Mouse (Mus musculus) CD4-positive, CD25-positive, alpha-beta regulatory T cell, adult 2 months (primary cell): ENCODE results near the gene Cxcl10.

Experiments
- DNase-seq: peaks from one replicate; pipeline ENCODE4 v3.0.0-alpha.2; 2012; ENCODE audit warnings: low read depth, low spot score

The Cxcl10 gene

DNA sequence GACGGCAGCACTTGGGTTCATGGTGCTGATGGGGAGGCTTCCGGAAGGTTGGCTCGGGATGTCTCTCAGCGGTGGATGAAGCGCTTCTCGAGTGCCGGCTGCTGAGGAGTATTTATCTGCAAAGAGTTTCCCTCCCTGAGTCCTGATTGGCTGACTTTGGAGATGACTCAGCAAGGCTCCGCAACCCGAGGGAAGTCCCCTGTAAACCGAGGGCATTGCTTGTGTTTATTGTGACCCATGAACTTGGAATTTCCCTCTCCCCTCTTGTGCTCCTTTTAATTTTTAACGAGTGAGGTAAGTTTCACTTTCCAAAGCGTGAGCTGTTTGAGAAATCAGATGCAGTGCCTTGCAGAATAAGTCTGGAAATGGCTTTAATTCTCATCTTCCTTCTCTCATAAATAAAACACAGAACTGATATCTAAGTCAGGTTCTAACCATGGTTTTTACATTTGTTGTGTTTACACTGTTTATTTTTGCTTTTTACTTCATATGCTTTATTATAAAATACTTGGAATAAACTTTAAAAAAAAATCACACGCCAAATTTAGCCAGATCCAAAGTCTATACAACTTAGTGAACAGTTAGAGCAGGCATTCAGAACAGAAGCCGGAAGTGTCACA is at the start of gene Cxcl10:
Gene Cxcl10, minus strand, starts transcription at position 96 of the 620 bp plus-strand sequence.
- DNase-seq, result peak; percentile 86

DNA sequence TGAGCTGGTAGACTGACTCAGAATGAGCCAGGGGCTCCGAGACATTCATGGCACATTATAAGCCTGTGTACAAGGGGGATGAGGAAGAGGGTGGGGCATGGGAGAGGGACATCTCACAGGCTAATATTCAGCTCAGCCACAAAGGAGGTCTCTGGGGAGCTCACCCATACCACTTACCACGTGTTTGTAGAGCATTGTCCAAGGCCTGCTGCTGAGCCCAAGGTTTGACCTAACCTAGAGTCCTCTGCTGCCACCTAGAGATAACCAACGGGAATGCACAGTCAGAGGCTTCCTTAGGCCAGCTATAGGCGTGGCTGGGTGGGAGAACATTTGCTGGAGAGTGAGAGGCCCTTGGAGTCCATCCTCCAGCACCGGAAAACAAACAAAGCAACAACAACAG is 49.5 kb upstream of the Cxcl10 start:
- peak; percentile 82 for DNase-seq

DNA sequence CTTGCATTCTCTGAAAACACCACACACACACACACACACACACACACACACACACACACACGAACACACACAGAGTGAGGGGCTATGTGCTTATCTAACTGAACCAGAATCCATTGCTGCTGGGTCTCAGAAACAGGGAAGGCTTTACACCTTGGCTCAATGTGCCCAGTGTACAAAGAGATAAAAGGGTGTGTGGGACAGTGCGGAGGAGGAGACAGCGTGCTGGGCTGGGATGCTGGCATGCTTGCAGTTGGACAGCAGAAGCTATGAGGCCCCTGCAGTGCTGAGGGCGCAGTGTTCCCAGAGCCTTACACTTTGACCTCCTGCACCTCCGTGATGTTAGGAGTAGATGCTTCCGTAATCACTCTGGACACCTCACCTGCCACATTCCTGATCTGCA is 47.8 kb upstream of the Cxcl10 start:
- no peak for DNase-seq

DNA sequence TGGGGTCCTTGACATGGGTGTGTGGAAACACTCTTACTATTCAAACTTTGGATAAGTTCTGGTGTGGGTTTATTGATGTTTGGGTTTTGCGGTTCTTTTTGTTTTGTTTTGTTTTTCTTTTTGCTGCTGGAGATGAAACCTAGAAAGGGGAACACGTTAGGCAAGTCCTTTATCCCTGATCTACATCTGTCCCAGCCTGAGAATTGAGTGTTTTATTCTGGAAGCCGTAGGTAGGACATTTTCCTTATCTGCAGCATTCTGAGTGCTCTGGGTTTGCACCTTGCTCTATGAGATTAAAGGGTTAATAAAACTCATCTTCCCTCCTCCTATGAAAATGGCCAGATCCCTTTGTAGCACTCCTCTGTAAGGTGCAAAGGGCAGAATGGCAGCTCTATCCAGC is 47.1 kb upstream of the Cxcl10 start:
- no peak for DNase-seq

DNA sequence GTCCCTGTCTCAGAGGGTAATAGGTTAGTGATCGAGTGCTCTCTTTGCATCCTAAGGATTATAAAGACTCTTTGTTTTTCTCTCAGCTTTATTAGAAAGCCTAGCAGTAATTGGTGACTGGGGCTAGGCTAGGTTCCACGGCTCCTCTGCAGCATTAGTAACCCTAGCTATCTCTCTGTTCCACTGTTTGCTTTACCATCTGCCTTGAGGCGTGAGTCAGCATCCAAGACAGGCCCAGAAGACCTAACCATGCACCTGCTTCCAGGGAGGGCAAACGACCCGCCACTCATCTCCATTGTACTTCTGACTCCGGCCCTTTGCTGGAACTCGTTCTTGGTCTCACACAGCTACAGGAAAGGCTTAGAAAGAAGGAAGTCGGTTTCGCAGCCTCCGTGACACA is 45.2 kb upstream of the Cxcl10 start:
- DNase-seq, result no peak

DNA sequence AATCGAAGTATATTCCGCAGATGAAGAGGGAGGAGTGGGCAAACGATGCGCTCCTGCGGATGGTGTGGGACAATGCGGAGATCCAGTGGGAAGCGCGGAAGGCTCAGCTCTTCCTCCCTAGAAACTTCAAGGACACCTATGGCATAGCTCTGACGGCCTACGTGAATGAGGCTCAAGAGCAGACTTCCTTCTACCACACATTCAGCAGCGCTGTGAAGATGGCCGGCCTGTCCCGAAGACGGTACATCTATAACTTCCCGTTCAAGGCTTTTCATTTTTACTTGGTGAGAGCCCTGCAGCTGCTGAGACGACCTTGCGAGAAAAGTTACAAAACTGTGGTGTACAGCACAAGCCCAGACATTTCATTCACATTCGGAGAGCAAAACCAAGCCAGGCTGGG is 43.9 kb upstream of the Cxcl10 start:
- DNase-seq, result peak; percentile 23

DNA sequence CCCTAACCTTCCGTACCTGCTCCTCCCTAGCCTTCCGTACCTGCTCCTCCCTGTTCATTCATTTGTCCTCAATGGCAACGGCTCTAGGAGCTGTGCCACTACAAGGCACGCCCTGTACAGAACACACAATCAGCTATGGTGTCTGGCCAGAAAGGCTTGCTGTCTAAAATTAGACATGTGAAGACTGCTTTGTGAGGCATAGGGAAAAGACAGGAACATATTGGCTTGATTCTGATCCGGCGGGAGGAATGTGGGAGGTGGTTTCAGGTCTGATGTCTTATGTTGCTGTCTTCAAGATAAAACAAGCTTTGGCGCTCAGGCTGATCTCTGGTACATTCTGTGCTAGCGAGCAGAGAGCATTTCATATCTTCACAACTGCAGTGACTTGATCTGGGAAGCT is 41.9 kb upstream of the Cxcl10 start:
- DNase-seq, result no peak

DNA sequence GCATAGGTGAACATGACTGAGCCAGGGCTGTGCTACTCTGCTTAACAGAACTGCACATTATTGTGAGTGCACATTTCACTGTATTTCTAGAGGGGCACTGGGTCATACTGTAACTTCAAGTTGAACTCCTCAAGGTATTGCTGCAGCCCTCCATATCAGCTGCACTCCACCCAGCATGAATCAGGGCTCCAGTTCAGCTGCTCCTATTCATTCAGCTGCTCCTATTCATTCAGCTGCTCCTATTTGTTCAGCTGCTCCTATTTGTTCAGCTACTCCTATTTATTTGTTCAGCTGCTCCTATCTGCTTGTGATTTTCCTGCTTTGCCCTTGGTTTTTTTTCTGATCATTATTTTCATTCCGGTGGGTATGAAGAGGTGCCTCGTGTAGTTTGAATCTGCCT is 41.3 kb upstream of the Cxcl10 start:
- DNase-seq, result no peak

DNA sequence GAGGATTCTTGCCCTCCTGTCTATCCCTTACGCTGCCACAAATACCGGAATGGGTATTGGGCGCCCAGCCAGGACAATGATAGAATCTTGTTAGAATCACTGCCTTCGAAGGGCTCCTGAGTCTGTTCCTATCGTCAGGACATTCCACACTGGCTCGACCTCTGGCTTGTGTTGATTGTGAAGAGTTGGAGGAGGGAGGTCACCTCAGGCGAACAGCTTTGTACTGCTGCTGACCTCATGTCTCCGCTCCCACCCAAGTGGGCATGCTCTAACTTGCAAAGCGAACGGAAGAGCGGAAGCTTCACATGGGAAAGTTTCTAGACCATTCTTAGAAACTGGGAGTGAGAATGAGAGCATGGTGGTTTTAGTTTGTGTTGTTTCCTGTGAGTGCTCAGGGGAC is 38.7 kb upstream of the Cxcl10 start:
- no peak for DNase-seq

DNA sequence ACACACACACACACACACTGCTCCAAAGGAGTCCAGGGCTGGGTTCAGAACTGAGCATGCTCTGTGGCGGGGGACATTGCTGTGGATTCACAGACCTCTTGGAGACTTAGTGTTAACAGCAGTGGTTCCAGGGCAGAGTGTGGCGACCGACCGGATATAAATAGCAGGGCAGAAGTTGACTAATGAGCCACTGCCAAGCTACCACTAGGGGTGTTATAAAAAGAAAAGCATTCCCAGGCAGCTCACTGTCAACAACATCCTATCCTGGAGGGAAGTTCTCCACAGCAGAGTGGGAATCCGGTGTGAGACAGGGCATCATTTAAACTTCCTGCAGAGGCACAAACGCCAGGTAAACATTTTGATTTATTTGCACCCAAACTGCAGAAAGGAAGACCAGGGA is 38.0 kb upstream of the Cxcl10 start:
- no peak for DNase-seq

DNA sequence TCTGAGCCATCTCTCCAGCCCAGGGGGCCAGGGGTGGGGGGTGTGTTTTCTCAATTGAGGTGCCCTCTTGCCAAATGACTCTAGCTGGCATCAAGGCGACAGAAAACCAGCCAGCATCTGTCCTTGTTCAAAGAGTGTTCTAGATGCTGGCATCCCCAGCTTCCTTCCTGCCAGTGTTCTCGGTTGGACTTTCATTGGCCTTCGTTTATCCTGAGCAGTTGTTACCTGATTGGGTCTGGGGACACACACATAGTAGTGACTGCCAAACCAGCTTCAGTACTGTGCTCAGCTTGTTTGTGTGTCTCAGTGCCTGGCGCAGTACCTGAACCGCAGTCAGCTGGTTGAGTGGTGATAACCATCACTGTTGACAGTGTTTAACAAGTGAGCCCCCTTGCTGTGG is 37.4 kb upstream of the Cxcl10 start:
- no peak for DNase-seq

DNA sequence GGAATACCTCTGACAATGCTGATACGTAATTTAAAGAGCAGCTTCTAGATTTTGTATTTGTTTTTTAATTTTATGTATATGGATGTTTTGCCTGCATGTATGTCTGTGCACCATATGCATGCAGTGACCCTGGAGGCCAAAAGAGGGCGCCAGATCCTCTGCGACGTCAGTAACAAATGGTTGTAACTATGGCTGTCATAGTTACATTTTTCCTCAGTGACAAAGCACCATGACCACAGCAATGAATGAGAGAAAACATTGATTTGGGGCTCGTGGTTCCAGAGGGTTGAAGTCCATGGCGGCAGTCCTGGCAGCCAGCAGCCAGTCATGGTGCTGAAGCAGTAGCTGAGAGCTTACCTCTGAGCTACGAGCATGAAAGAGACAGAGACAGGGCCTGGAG is 36.2 kb upstream of the Cxcl10 start:
- DNase-seq, result peak; percentile 65

DNA sequence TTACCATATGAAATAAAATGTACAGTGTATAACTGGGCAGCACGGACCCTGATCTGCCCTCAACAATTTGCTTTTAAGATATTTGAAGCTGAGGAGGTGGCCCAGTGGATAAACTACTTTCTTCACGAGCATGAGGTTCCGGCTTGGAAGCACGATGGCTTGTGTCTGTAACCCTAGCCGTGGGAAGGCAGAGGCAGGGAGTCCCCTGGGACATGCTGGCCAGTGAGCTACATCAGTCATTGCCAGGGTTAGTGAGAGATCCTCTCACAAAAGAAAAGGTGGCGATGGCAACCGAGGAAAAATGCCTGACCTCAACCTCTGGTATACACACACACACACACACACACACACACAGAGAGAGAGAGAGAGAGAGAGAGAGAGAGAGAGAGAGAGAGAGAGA is 35.1 kb upstream of the Cxcl10 start:
- DNase-seq, result no peak

DNA sequence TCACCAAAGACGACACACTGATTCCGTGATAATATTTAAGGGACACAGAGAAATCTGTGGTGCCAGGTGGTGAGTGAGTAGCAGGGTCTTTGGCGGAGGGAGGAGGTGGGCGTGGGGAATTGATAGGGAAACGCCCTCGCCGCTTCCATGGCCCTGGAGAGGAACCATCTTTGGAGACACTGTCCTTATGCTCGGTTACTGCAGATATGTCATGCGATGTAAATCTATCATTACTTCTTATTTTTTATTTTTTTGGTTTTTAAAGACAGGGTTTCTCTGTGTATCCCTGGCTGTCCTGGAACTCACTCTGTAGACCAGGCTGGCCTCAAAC is 33.6 kb upstream of the Cxcl10 start:
- DNase-seq, result no peak

DNA sequence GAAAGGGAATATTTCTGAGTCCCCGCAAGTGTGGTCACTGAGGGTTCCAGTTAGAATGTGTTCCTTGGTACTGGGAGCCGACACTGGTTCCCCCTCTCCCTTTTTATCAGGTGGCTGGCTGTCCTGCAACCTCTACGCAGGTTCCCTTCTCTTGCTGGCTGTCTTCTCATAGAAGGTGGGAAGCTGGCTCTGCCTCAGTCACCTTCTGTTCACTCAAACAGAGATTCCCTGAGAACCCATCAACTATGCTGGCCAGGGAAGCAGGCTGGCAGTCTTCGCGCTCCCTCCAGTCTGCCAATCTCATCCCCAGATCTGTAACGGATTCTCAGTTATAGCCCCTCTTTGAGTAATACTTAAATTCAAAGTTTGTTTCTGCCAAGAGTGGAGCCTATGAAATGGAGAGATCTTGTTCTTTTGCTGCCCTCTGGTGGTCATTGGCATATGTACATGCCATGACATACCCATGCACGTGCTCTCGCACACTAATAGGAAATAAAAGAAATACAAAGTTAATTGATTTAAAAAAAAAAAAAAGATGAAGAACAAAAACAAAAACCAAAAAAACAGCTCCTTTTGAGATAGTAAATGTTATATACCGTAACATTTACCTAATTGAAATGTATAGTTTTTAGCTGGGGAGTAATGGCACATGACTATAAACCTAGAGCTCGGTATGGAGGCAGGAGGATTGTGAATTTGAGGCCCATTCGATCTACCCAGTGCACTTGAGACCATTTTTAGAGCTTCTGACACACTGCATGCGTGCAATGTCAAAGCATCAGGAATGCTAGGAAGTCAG is 33.1 kb upstream of the Cxcl10 start:
- peak; percentile 91 for DNase-seq

DNA sequence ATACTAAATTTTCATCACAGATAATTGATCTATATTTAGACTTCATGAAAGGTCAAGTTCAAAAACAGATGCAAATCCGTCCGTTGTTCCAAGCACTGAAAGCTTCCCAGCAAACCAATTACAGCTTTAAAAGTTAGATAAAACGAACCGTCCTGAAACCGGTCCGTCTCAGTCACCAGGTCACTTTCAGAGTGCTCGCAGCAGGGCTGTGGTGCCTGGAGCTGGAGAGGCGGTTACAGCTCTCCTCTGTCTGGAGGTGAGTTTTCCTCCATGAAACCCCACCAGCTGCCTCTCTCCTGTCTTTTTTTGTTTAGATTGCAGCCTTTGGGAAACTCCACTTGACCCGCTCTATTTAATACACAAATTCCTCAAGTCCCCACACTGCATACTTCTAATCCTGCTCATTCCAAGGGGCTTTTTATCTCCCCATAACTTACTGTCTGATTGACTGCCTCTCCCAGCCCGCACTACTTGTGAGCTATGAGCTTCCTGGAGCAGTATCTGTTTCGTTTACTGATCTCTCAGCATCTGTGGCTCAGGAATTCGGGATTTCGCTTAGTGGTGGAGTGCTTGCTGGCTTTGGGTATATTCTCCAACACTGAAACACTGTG is 28.2 kb upstream of the Cxcl10 start:
- no peak for DNase-seq

DNA sequence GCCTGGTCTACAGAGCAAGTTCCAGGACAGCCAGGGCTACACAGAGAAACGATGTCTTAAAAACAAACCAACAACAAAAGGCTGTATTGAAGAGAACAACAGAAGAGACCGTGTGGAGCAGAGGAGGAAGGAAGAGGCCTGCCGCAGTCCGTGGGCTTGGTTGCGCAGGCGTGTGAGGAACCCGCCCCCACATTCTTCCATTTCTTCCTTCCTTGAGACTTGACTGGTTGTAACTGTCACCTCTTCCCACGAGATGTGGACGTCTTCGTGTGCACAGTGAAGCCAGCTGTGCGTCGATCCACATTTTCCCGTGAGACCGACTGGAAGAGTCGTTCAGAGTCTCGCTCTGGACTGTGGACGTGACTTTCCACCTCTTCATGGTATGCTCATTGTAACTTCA is 26.7 kb upstream of the Cxcl10 start:
- DNase-seq, result peak; percentile 80

DNA sequence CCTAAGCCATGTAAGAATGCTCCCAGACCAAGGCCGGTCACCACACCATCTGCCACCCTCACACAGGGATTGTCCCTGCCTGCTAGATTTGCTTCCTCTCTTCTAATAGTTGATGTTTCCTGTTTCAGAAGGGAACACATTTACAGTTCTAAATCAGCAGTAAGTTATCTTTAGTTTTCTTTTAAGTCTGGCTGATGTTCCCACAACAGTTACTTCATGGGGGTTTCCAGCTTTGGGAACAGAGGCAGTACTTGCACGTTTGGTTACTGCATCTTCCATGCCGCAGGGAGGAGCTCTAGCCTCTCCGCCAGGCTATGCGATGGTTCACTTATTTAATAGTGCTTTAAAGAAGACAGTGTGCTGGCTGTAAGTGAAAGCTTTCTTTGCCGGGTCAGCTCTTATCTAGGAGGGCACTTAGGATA is 26.0 kb upstream of the Cxcl10 start:
- peak; percentile 75 for DNase-seq

DNA sequence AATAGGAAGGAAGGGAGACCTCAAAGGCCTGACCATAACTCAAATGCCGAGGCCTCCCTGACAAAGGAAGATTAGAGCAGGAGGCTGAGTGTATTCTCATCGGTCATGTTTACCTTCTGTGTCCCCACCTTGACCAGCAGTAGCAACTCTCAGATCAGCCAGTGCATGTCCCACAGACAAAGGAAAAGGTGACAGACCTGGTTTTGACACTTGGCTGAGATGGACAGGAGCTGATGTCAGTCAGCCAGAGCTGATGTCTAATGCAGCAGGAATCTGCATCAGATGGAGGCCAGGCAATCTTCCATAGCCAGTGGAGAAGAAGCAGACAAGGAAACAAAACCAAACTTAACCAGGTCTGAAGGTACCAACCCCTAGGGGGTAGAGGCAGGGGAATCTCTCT is 23.9 kb upstream of the Cxcl10 start:
- DNase-seq, result no peak

DNA sequence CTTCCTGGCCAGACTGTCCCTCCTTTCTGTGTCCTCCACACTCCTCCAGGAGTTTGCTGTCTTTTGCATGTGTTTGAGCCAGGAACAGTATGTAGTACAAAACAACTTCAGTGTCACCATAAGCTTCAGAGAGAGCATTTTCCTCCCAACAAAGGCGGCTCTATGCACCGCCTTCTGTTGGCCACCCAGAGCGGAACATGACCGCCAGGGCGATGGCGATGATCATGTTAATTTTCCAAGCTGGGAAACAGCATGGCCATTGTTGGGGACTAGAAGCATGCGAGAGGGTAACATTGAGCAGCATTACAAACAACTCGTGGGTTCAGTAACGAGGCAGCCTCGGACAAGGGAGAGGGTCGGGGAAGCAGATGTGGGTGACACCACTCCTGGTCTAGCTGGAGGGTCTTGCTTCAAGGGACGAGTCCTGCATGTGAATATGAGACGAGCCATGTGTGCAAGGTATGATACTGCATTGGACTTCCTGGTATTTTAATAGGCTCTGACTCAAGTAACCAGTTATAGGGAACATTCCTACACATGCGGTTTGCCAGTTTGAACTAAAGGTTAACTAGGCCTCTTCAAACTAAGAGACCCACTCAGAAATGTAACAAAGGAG is 22.8 kb upstream of the Cxcl10 start:
- no peak for DNase-seq

DNA sequence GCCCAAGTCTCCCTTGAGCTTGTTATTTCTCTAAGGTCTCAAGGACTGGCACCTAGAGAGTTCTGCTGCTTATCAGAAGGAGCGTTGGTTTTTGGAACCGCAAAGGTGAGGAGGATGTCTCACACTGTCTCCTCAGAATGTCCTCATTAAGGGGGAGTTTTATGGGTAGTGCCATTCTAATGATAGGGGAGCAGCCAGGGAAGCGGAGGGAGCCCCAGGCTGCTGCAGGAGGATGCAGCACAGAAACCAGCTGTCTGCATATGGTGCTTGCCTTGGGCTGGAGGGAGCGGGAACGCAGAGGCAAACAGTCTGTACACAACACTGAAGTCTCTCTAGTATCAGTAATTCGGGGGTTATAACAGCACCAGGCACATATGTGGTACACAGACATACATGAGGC is 22.2 kb upstream of the Cxcl10 start:
- no peak for DNase-seq

DNA sequence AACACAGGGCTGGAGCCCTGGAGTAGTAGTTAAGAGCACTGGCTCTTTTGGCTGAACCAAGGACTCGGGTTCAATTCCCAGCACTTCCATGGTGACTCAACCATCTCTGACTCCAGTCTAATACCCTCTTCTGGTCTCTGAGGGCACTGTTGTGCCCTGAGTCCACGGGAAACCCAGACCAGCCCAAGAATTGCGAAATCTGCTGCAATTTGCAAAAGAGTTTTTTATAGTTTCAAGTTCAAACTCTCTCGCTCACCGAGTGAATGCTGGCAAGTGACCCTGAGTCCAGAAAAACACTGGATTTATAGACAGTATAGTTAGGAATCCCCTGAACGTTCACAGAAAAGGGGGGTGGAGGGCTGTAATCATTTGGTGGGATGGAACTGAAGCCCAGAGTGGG is 21.7 kb upstream of the Cxcl10 start:
- DNase-seq, result no peak
